Mouse (Mus musculus) midbrain, embryonic 16.5 days (tissue): Measurements from ENCODE around the gene Palld. TPM values are rescaled to one million over a fixed set of nuclear protein-coding genes. Genes with fewer than 3 reads are reported as not detected.

ENCODE experiments used
- ATAC-seq: fragments of 200-750 bp; cut with Nextera tagmentation; 2 replicates; pipeline ENCODE4 v1.8.0; 2017; ENCODE audit warnings: moderate TSS enrichment
- H3K27ac ChIP-seq: fragments of 300-500 bp; sonication (generic); 2 replicates; pipeline ENCODE4 v1.5.1; 2014; ENCODE audit warnings: mild to moderate bottlenecking, low read length, mixed read lengths
- H3K27me3 ChIP-seq: fragments of 300-500 bp; sonication (generic); 2 replicates; pipeline ENCODE4 v1.6.1; 2014; ENCODE audit warnings: low read depth, low read length, mixed read lengths; ENCODE audit not compliant: control insufficient read depth, insufficient read depth
- H3K36me3 ChIP-seq: fragments of 300-500 bp; sonication (generic); 2 replicates; pipeline ENCODE4 v1.6.1; 2014; ENCODE audit warnings: mild to moderate bottlenecking, low read length, moderate library complexity, mixed read lengths; ENCODE audit not compliant: control insufficient read depth, insufficient read depth
- H3K4me1 ChIP-seq: fragments of 300-500 bp; sonication (generic); 2 replicates; pipeline ENCODE4 v1.6.1; 2014; ENCODE audit warnings: mild to moderate bottlenecking, low read length, mixed read lengths; ENCODE audit not compliant: control insufficient read depth, insufficient read depth
- H3K4me2 ChIP-seq: fragments of 300-500 bp; sonication (generic); 2 replicates; pipeline ENCODE4 v1.6.1; 2014; ENCODE audit warnings: mild to moderate bottlenecking, low read length, mixed read lengths
- H3K4me3 ChIP-seq: fragments of 300-500 bp; sonication (generic); 2 replicates; pipeline ENCODE4 v1.5.1; 2014; ENCODE audit warnings: low read depth, mild to moderate bottlenecking, low read length, moderate library complexity, mixed read lengths
- H3K9ac ChIP-seq: fragments of 300-500 bp; sonication (generic); 2 replicates; pipeline ENCODE4 v1.6.1; 2014; ENCODE audit warnings: low read depth, low read length, mixed read lengths
- H3K9me3 ChIP-seq: fragments of 300-500 bp; sonication (generic); replicated peaks from 2 replicates; pipeline ENCODE4 v1.6.1; 2014; ENCODE audit warnings: mild to moderate bottlenecking, low read length, mixed read lengths; ENCODE audit not compliant: control insufficient read depth, poor library complexity, severe bottlenecking
- WGBS: fragments of 180-500 bp; shearing (Covaris S2); extraction: QIAGEN DNeasy Blood & Tissue Kit; methylation state at CpG from one replicate; pipeline ENCODE4 v1.1.7; 2014; 5-methylcytosine and 5-hydroxymethylcytosine counted together
- polyA plus RNA-seq: library from polyadenylated mRNA; unstranded; fragments of >200 nt; fragmentation: Nextera tagmentation; extraction: Ambion mirVana; gene quantifications from 2 replicates; pipeline ENCODE4 v1.2.1, GENCODE M21; 2015

Gene Palld
- polyA plus RNA-seq, 1 experiment from 2014 or later = 15.4 TPM

- WGBS = 91% methylated on average over 5 of the region's 5 CpGs
- no peak for ATAC-seq
- Histone ChIP-seq H3K9me3 (no peaks in the 10 kb centered on the region), H3K27ac (no peak overlapping the region), H3K36me3 (no peaks in the 10 kb centered on the region), H3K4me1 (no peaks in the 10 kb centered on the region), H3K4me3 (no peak overlapping the region), H3K27me3 (no peaks in the 10 kb centered on the region), H3K4me2 (no peak overlapping the region), H3K9ac (no peak overlapping the region)
Observed at GRCm38 (mm10) chr8:61660961-61661360, 241.5 kb downstream of the Palld start.

GRCm38 (mm10) chr8:61651955-61652354, 250.5 kb downstream of the Palld start:
- no peaks in the 10 kb centered on the region for H3K36me3 ChIP-seq
- no peak for ATAC-seq
- H3K4me3 ChIP-seq = no peak overlapping the region
- no peaks in the 10 kb centered on the region for H3K27me3 ChIP-seq
- no peak overlapping the region for H3K27ac ChIP-seq
- 90% methylated on average over 6 of the region's 6 CpGs for WGBS
- H3K4me2 ChIP-seq = no peak overlapping the region
- no peak overlapping the region for H3K9ac ChIP-seq
- H3K4me1 ChIP-seq = no peaks in the 10 kb centered on the region
- H3K9me3 ChIP-seq = no peaks in the 10 kb centered on the region

DNA sequence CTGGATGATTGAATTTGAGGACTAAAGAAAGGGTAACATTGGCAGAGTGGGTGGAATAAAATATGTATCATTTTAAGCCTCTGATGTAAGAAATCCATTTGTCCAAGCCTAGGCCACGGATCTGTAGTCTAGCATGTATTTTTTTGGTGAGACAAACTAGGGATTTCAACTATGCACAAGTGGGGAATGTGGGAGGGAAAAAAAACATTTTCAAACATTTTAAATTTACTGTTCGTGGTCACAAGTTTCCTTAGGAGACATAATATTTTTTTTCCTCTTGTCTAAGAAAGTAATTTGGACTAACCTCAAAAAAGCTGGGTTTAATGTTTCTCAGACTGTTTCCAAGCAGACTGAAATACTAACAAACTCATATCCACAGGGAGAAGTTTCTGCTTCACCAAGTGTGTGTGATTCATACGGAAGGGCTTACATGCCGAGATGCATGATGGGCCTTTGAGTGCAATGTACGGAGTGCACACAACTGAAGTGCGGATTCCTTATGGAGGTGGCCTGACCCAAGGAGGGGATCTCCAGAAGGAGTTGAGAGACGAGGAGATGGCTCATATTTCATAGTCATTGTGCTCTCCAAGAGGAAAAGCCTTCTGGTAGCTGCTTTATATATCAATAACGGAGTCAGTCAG, 256.2 kb downstream of the Palld start:
- Histone ChIP-seq H3K27me3 (no peaks in the 10 kb centered on the region), H3K4me2 (no peak overlapping the region), H3K36me3 (no peaks in the 10 kb centered on the region), H3K4me1 (no peaks in the 10 kb centered on the region), H3K4me3 (no peak overlapping the region), H3K27ac (no peak overlapping the region), H3K9ac (no peak overlapping the region), H3K9me3 (no peaks in the 10 kb centered on the region)
- no peak for ATAC-seq
- 87% methylated on average over 8 of the region's 8 CpGs for WGBS

GRCm38 (mm10) chr8:61645642-61646041, 256.8 kb downstream of the Palld start:
- Histone ChIP-seq H3K4me3 (no peak overlapping the region), H3K27ac (no peak overlapping the region), H3K9me3 (no peaks in the 10 kb centered on the region), H3K36me3 (no peaks in the 10 kb centered on the region), H3K9ac (no peak overlapping the region), H3K27me3 (no peaks in the 10 kb centered on the region), H3K4me2 (no peak overlapping the region), H3K4me1 (no peaks in the 10 kb centered on the region)
- ATAC-seq = no peak
- 84% methylated on average over 6 of the region's 6 CpGs for WGBS

DNA sequence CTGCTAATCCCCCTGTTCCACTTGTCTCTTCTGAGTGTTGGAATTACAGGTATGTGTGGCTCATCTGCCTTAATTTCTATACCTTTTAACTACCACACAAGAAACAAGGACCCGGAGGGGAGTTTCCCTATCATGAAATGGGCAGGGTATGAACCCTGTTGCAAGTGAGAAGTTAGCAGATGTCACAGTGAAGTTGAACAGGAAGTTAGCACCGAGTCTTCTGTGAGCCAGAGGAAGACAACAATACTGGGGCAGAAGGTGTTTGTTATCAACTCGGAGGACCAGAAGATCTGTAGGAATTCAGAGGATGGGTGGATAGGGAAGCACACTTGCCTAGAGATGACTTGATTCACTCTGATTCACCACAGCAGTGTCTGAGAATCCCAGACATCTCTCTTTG, 259.3 kb downstream of the Palld start:
- ATAC-seq = no peak
- no peak overlapping the region for H3K27ac ChIP-seq
- H3K4me2 ChIP-seq = no peak overlapping the region
- no peaks in the 10 kb centered on the region for H3K27me3 ChIP-seq
- no peaks in the 10 kb centered on the region for H3K9me3 ChIP-seq
- 91% methylated on average over 3 of the region's 3 CpGs for WGBS
- H3K36me3 ChIP-seq = no peaks in the 10 kb centered on the region
- no peak overlapping the region for H3K4me3 ChIP-seq
- H3K4me1 ChIP-seq = no peaks in the 10 kb centered on the region
- no peak overlapping the region for H3K9ac ChIP-seq

DNA sequence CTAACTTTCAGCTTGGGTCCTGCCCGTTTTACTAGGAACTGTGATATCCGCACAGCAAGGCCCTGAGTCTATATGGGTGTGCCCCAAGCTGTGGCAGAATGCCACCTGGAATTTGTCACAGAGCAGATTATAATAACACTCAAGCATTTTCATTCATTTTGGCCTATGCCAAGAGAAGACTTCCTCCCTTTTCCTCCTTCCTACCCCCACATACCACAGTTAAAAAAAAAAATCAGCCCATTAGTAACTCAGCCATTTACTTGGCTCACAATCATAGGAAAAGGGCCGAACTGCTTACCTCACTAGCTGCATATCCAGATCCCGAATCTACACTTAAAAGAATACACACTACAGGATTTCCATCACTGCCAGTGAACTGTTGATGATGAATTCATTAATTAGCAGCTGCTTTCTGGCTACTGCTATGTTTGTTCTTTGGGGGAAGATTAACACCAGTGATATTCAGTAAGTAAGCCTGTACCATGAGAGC, 260.1 kb downstream of the Palld start:
- H3K9me3 ChIP-seq = no peaks in the 10 kb centered on the region
- H3K4me1 ChIP-seq = no peaks in the 10 kb centered on the region
- WGBS = 81% methylated on average over 4 of the region's 4 CpGs
- no peaks in the 10 kb centered on the region for H3K36me3 ChIP-seq
- no peak overlapping the region for H3K4me2 ChIP-seq
- no peak overlapping the region for H3K9ac ChIP-seq
- H3K27ac ChIP-seq = no peak overlapping the region
- no peak for ATAC-seq
- no peaks in the 10 kb centered on the region for H3K27me3 ChIP-seq
- H3K4me3 ChIP-seq = no peak overlapping the region

DNA sequence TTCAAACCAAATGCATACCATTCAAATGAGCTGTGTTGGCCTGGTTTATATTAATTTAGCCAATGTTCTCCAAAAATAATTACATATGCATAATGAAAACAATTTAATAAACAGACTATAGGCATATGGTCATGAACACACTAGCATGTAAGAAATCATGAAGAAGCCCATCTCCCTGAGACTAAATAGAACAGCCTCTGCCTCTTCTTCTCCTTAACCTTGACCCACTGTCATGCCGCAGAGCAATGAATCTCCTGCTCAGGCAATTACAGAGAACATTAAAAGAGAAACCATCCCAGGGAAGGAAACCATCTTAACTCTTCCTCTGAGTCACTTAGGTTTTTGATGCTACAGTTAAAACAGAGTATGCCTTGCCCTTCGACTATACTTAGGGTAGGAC, 262.9 kb downstream of the Palld start:
- H3K9me3 ChIP-seq = no peaks in the 10 kb centered on the region
- H3K27me3 ChIP-seq = no peaks in the 10 kb centered on the region
- WGBS = 93% methylated on average over 2 of the region's 2 CpGs
- no peak for ATAC-seq
- no peak overlapping the region for H3K4me3 ChIP-seq
- no peaks in the 10 kb centered on the region for H3K4me1 ChIP-seq
- no peak overlapping the region for H3K4me2 ChIP-seq
- no peak overlapping the region for H3K9ac ChIP-seq
- no peak overlapping the region for H3K27ac ChIP-seq
- H3K36me3 ChIP-seq = no peaks in the 10 kb centered on the region

GRCm38 (mm10) chr8:61639008-61639407, 263.5 kb downstream of the Palld start:
- no peak for ATAC-seq
- Histone ChIP-seq H3K4me3 (no peak overlapping the region), H3K9ac (no peak overlapping the region), H3K27me3 (no peaks in the 10 kb centered on the region), H3K4me2 (no peak overlapping the region), H3K36me3 (no peaks in the 10 kb centered on the region), H3K4me1 (no peaks in the 10 kb centered on the region), H3K9me3 (no peaks in the 10 kb centered on the region), H3K27ac (no peak overlapping the region)
- WGBS = 74% methylated on average over 3 of the region's 3 CpGs

DNA sequence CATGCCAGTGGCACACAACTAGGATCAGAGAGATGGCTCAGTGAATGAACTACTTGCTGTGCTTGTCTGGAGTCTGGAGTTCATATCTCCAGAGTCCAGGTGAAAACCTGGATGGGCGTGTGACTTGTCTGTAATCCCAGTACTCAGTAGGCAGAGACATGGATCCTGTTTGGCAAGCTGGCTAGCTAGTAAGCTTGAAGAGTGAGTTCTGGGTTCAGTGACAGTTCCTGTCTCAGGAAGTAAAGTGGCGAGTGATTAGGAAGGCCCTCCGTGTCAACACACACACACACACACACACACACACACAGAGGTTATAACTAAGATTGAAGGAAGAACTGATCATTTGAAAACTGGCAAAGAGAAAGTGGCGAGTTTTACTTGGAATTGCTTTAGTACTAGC, 264.8 kb downstream of the Palld start:
- Histone ChIP-seq H3K36me3 (no peaks in the 10 kb centered on the region), H3K4me1 (no peaks in the 10 kb centered on the region), H3K27me3 (no peaks in the 10 kb centered on the region), H3K9me3 (no peaks in the 10 kb centered on the region), H3K27ac (no peak overlapping the region), H3K4me2 (no peak overlapping the region), H3K9ac (no peak overlapping the region), H3K4me3 (no peak overlapping the region)
- 94% methylated on average over 4 of the region's 4 CpGs for WGBS
- no peak for ATAC-seq
